Mouse (Mus musculus) limb, embryonic 14.5 days (tissue): ENCODE measurements at regions not wholly inside any gene's neighbourhood (a gene's known extent, or its start where the extent isn't known, plus 50 kb on each side); places are given as distances from the start of the nearest gene placed in this dataset.

Experiments used
- ATAC-seq: fragments of 200-750 bp; cut with Nextera tagmentation; 2 replicates; pipeline ENCODE4 v1.8.0; 2017; ENCODE audit warnings: low read depth, moderate number of reproducible peaks, moderate TSS enrichment; ENCODE audit not compliant: low FRiP score
- DNase-seq: peaks from one replicate; pipeline ENCODE4 v3.0.0-alpha.2; 2015; ENCODE audit warnings: low spot score
- H3K27ac ChIP-seq: fragments of 300-500 bp; sonication (generic); replicated peaks from 2 replicates; pipeline ENCODE4 v1.5.1; 2014; ENCODE audit warnings: low read depth, mild to moderate bottlenecking, low read length, moderate library complexity, mixed read lengths
- H3K27me3 ChIP-seq: fragments of 300-500 bp; sonication (generic); 2 replicates; pipeline ENCODE4 v1.6.1; 2014; ENCODE audit warnings: low read length, mixed read lengths; ENCODE audit not compliant: control insufficient read depth, insufficient read depth
- H3K36me3 ChIP-seq: fragments of 300-500 bp; sonication (generic); 2 replicates; pipeline ENCODE4 v1.6.1; 2014; ENCODE audit warnings: mild to moderate bottlenecking, low read length, moderate library complexity, mixed read lengths; ENCODE audit not compliant: control insufficient read depth, insufficient read depth
- H3K4me1 ChIP-seq: fragments of 300-500 bp; sonication (generic); 2 replicates; pipeline ENCODE4 v1.6.1; 2014; ENCODE audit warnings: antibody characterized with exemption, low read length, mixed read lengths; ENCODE audit not compliant: control insufficient read depth, insufficient read depth
- H3K4me2 ChIP-seq: fragments of 300-500 bp; sonication (generic); replicated peaks from 2 replicates; pipeline ENCODE4 v1.6.1; 2014; ENCODE audit warnings: low read depth, mild to moderate bottlenecking, low read length, moderate library complexity; ENCODE audit not compliant: severe bottlenecking
- H3K4me3 ChIP-seq: fragments of 300-500 bp; sonication (generic); replicated peaks from 2 replicates; pipeline ENCODE4 v1.5.1; 2014; ENCODE audit warnings: low read length
- H3K9ac ChIP-seq: fragments of 300-500 bp; sonication (generic); 2 replicates; pipeline ENCODE4 v1.6.1; 2014; ENCODE audit warnings: mild to moderate bottlenecking, low read depth, low read length, moderate library complexity; ENCODE audit not compliant: severe bottlenecking
- H3K9me3 ChIP-seq: fragments of 300-500 bp; sonication (generic); 2 replicates; pipeline ENCODE4 v1.6.1; 2016; ENCODE audit warnings: low read length; ENCODE audit not compliant: control insufficient read depth
- POLR2A ChIP-seq: fragments of 200-500 bp; IDR thresholded peaks from 2 replicates; pipeline ENCODE4 v1.8.0; 2012; ENCODE audit warnings: inconsistent platforms, mild to moderate bottlenecking, moderate library complexity, borderline replicate concordance; ENCODE audit not compliant: insufficient read depth, insufficient read length; ENCODE audit errors: extremely low read depth
- WGBS: fragments of 180-500 bp; shearing (Covaris S2); extraction: QIAGEN DNeasy Blood & Tissue Kit; methylation state at CpG from one replicate; pipeline ENCODE4 v1.1.7; 2014; 5-methylcytosine and 5-hydroxymethylcytosine counted together

- Histone ChIP-seq H3K4me3 (no peak overlapping the region), H3K4me1 (peaks cover 8% of the 10 kb centered on the region), H3K27me3 (no peaks in the 10 kb centered on the region), H3K27ac (no peak overlapping the region), H3K9me3 (no peaks in the 10 kb centered on the region), H3K36me3 (no peaks in the 10 kb centered on the region), H3K9ac (no peak overlapping the region), H3K4me2 (no peak overlapping the region)
- WGBS, result 74% methylated on average over 3 of the region's 3 CpGs
- no peak for TF ChIP-seq POLR2A
- DNase-seq, result no peak
- ATAC-seq, result no peak
Measured at GRCm38 (mm10) chr3:41452020-41452715, 103.4 kb upstream of the Jade1 start.

- no peaks in the 10 kb centered on the region for H3K9me3 ChIP-seq
- H3K4me2 ChIP-seq, result no peak overlapping the region
- no peaks in the 10 kb centered on the region for H3K36me3 ChIP-seq
- peaks cover 8% of the 10 kb centered on the region for H3K4me1 ChIP-seq
- no peak overlapping the region for H3K4me3 ChIP-seq
- no peaks in the 10 kb centered on the region for H3K27me3 ChIP-seq
- TF ChIP-seq POLR2A, result no peak
- ATAC-seq (no peak), DNase-seq (no peak)
- no peak overlapping the region for H3K9ac ChIP-seq
- no peak overlapping the region for H3K27ac ChIP-seq
- WGBS, result 43% methylated on average over 1 of the region's 1 CpGs
Measured at GRCm38 (mm10) chr3:41450696-41451095, 104.8 kb upstream of the Jade1 start.

GRCm38 (mm10) chr3:41444243-41444753, 111.2 kb upstream of the Jade1 start:
- WGBS, result 86% methylated on average over 9 of the region's 9 CpGs
- no peak for ATAC-seq

GRCm38 (mm10) chr3:41436238-41436637, 119.3 kb upstream of the Jade1 start:
- no peak overlapping the region for H3K4me3 ChIP-seq
- ATAC-seq (no peak), DNase-seq (no peak)
- no peak overlapping the region for H3K27ac ChIP-seq
- no peak overlapping the region for H3K9ac ChIP-seq
- TF ChIP-seq POLR2A, result no peak
- no peaks in the 10 kb centered on the region for H3K9me3 ChIP-seq
- 92% methylated on average over 8 of the region's 8 CpGs for WGBS
- H3K27me3 ChIP-seq, result no peaks in the 10 kb centered on the region
- H3K4me2 ChIP-seq, result no peak overlapping the region
- no peaks in the 10 kb centered on the region for H3K4me1 ChIP-seq
- H3K36me3 ChIP-seq, result no peaks in the 10 kb centered on the region

More at GRCm38 (mm10) chr3:41444243-41444753, 111.2 kb upstream of the Jade1 start:
- no peak overlapping the region for H3K9ac ChIP-seq
- no peak overlapping the region for H3K4me3 ChIP-seq
- H3K36me3 ChIP-seq, result no peaks in the 10 kb centered on the region
- DNase-seq, result no peak
- no peaks in the 10 kb centered on the region for H3K9me3 ChIP-seq
- no peak overlapping the region for H3K4me2 ChIP-seq
- H3K27ac ChIP-seq, result no peak overlapping the region
- no peaks in the 10 kb centered on the region for H3K4me1 ChIP-seq
- TF ChIP-seq POLR2A, result no peak
- no peaks in the 10 kb centered on the region for H3K27me3 ChIP-seq

- Histone ChIP-seq H3K9ac (no peak overlapping the region), H3K27ac (no peak overlapping the region), H3K27me3 (no peaks in the 10 kb centered on the region), H3K9me3 (no peaks in the 10 kb centered on the region), H3K36me3 (no peaks in the 10 kb centered on the region), H3K4me2 (no peak overlapping the region), H3K4me3 (no peak overlapping the region), H3K4me1 (0 out of 2 replicates have a peak, but pooled peaks cover 2% of the 10 kb centered on the region)
- DNase-seq (no peak), ATAC-seq (no peak)
- 76% methylated on average over 3 of the region's 3 CpGs for WGBS
- no peak for TF ChIP-seq POLR2A
Measured at GRCm38 (mm10) chr3:41433106-41433505, 122.4 kb upstream of the Jade1 start.

GRCm38 (mm10) chr3:41432376-41432775, 123.2 kb upstream of the Jade1 start:
- Histone ChIP-seq H3K27ac (no peak overlapping the region), H3K36me3 (no peaks in the 10 kb centered on the region), H3K27me3 (no peaks in the 10 kb centered on the region), H3K4me1 (0 out of 2 replicates have a peak, but pooled peaks cover 2% of the 10 kb centered on the region), H3K9ac (no peak overlapping the region), H3K4me2 (no peak overlapping the region), H3K9me3 (no peaks in the 10 kb centered on the region), H3K4me3 (no peak overlapping the region)
- TF ChIP-seq POLR2A, result no peak
- ATAC-seq (no peak), DNase-seq (no peak)
- 85% methylated on average over 5 of the region's 5 CpGs for WGBS
